Comparison of ENCODE assay signal across 8 mouse cellular contexts in genomic region chr8:78820673-78821310, GRCm38 (mm10). TPM values are rescaled to one million over a fixed set of nuclear protein-coding genes. Genes with fewer than 3 reads are reported as not detected.
DNase-seq lines count a peak whose midpoint lies in the region; ATAC-seq and TF ChIP-seq lines count a peak whose summit lies in the region.

Lsm6 (minus strand) TSS chr8:78821140.

- TF ChIP-seq CTCF in kidney, postnatal 0 days (IDR thresholded peaks at IDR 0.05; ENCODE audit: low read depth): no peak

- peaks cover 16% of the 10 kb centered on the region for H3K4me1 ChIP-seq in heart, embryonic 12.5 days (replicated peaks)
- no peaks in the 10 kb centered on the region for H3K4me1 ChIP-seq in kidney, postnatal 0 days (replicated peaks; ENCODE audit: insufficient read depth, low read length)
- 0 out of 2 replicates have a peak, but pooled peaks cover 2% of the 10 kb centered on the region for H3K4me1 ChIP-seq in liver, embryonic 11.5 days (replicated peaks; ENCODE audit: control insufficient read depth, insufficient read depth, low read length)
- peaks cover 25% of the 10 kb centered on the region; the same call in 1 of the 2 replicates for H3K4me1 ChIP-seq in stomach, embryonic 14.5 days (ENCODE audit: control insufficient read depth, insufficient read depth, low read length)

- peaks cover 15% of the 10 kb centered on the region for H3K36me3 ChIP-seq in heart, embryonic 12.5 days
- no peaks in the 10 kb centered on the region for H3K36me3 ChIP-seq in kidney, postnatal 0 days (ENCODE audit: insufficient read depth, low read length)
- no peaks in the 10 kb centered on the region for H3K36me3 ChIP-seq in liver, embryonic 11.5 days (ENCODE audit: control insufficient read depth, insufficient read depth, low read length)
- H3K36me3 ChIP-seq in stomach, embryonic 14.5 days (ENCODE audit: control insufficient read depth, insufficient read depth, low read length): no peaks in the 10 kb centered on the region; the same call in none of the 2 replicates

- peak within 1 kb of the TSS; percentile 76 for H3K4me2 ChIP-seq in heart, embryonic 12.5 days
- peak within 1 kb of the TSS; percentile 62 for H3K4me2 ChIP-seq in kidney, postnatal 0 days (ENCODE audit: low read length)
- H3K4me2 ChIP-seq in liver, embryonic 11.5 days: peak within 1 kb of the TSS; percentile 79
- H3K4me2 ChIP-seq in stomach, embryonic 14.5 days (replicated peaks; ENCODE audit: low read depth, low read length): peak within 1 kb of the TSS; percentile 59

- no peaks in the 10 kb centered on the region for H3K9me3 ChIP-seq in heart, embryonic 12.5 days (replicated peaks)
- no peaks in the 10 kb centered on the region for H3K9me3 ChIP-seq in kidney, postnatal 0 days (replicated peaks; ENCODE audit: low read length)
- no peaks in the 10 kb centered on the region for H3K9me3 ChIP-seq in liver, embryonic 11.5 days (ENCODE audit: control insufficient read depth, low read length)
- no peaks in the 10 kb centered on the region for H3K9me3 ChIP-seq in stomach, embryonic 14.5 days (ENCODE audit: control insufficient read depth, low read depth, low read length)

- under 1% methylated on average over 70 of the region's 70 CpGs for WGBS in heart, embryonic 12.5 days
- under 1% methylated on average over 60 of the region's 70 CpGs for WGBS in kidney, postnatal 0 days
- under 1% methylated on average over 49 of the region's 70 CpGs for WGBS in liver, embryonic 11.5 days
- WGBS in stomach, embryonic 14.5 days: under 1% methylated on average over 59 of the region's 70 CpGs

- peak within 1 kb of the TSS; percentile 91 for H3K4me3 ChIP-seq in heart, embryonic 12.5 days
- H3K4me3 ChIP-seq in kidney, postnatal 0 days (replicated peaks; ENCODE audit: low read depth, low read length): peak within 1 kb of the TSS; percentile 83
- peak within 1 kb of the TSS; percentile 79 for H3K4me3 ChIP-seq in liver, embryonic 11.5 days (ENCODE audit: low read depth, low read length)
- H3K4me3 ChIP-seq in stomach, embryonic 14.5 days (ENCODE audit: low read depth, low read length): peak within 1 kb of the TSS; percentile 68

- no peaks in the 10 kb centered on the region for H3K27me3 ChIP-seq in heart, embryonic 12.5 days (replicated peaks)
- H3K27me3 ChIP-seq in kidney, postnatal 0 days (ENCODE audit: insufficient read depth, low read length): no peaks in the 10 kb centered on the region
- no peaks in the 10 kb centered on the region for H3K27me3 ChIP-seq in liver, embryonic 11.5 days (replicated peaks; ENCODE audit: control insufficient read depth, insufficient read depth, low read length)
- H3K27me3 ChIP-seq in stomach, embryonic 14.5 days (ENCODE audit: control insufficient read depth, insufficient read depth, low read length): no peaks in the 10 kb centered on the region

- peak; percentile 88 for ATAC-seq in erythroid progenitor cell, adult 5-6 weeks (replicated peaks; ENCODE audit: low FRiP score, poor library complexity, severe bottlenecking)
- peak; percentile 92 for ATAC-seq in heart, embryonic 12.5 days (ENCODE audit: insufficient number of reproducible peaks, low FRiP score)
- peak; percentile 91 for ATAC-seq in kidney, postnatal 0 days (replicated peaks; ENCODE audit: low FRiP score, low read depth)
- peak; percentile 93 for ATAC-seq in liver, embryonic 11.5 days (replicated peaks; ENCODE audit: low FRiP score)
- peak; percentile 88 for ATAC-seq in stomach, embryonic 14.5 days (ENCODE audit: insufficient number of reproducible peaks, insufficient read depth, low FRiP score, low read depth)

- DNase-seq in CD4-positive helper T cell, adult 2 months (ENCODE audit: low read depth, low spot score): peak; percentile 97
- DNase-seq in brain, embryonic 18.5 days (ENCODE audit: low read depth, low spot score): peak; percentile 92
- peak; percentile 96 for DNase-seq in kidney, postnatal 0 days (ENCODE audit: low spot score)
- DNase-seq in liver, embryonic 11.5 days (ENCODE audit: low spot score): peak; percentile 98
- DNase-seq in naive thymus-derived CD4-positive, alpha-beta T cell, adult 2 months (ENCODE audit: low read depth): peak; percentile 98

- H3K27ac ChIP-seq in heart, embryonic 12.5 days (ENCODE audit: poor library complexity, severe bottlenecking): peak within 1 kb of the TSS; percentile 98
- H3K27ac ChIP-seq in kidney, postnatal 0 days: peak within 1 kb of the TSS; percentile 97
- H3K27ac ChIP-seq in liver, embryonic 11.5 days (ENCODE audit: low read depth, low read length): peak within 1 kb of the TSS; percentile 94
- H3K27ac ChIP-seq in stomach, embryonic 14.5 days (ENCODE audit: low read length): peak within 1 kb of the TSS; percentile 96

- peak within 1 kb of the TSS; percentile 91 for H3K9ac ChIP-seq in heart, embryonic 12.5 days
- H3K9ac ChIP-seq in kidney, postnatal 0 days (ENCODE audit: low read depth, low read length): peak within 1 kb of the TSS; percentile 87
- peak within 1 kb of the TSS; percentile 92 for H3K9ac ChIP-seq in liver, embryonic 11.5 days (ENCODE audit: low read depth, low read length)
- H3K9ac ChIP-seq in stomach, embryonic 14.5 days (replicated peaks; ENCODE audit: low read depth, low read length): peak within 1 kb of the TSS; percentile 79

RNA-seq across cellular contexts. Expression of gene Lsm6, which starts in this region (rescaled TPM):
- 80.5 and 136 TPM in 2 replicates for total RNA-seq in erythroid progenitor cell, adult 5-6 weeks (2015; ENCODE audit: low replicate concordance)
- 29.4 and 120 TPM in 2 replicates for total RNA-seq in erythroid progenitor cell, adult 5-6 weeks (2017; ENCODE audit: low replicate concordance)
- polyA plus RNA-seq in heart, embryonic 12.5 days (2016; fragmentation: Nextera tagmentation; extraction: Ambion mirVana): 166 TPM in 2 replicates
- 159 and 165 TPM in 2 replicates for polyA plus RNA-seq in kidney, postnatal 0 days (2015; fragmentation: Nextera tagmentation; extraction: Ambion mirVana)
- 189 and 224 TPM in 2 replicates for polyA plus RNA-seq in liver, embryonic 11.5 days (2014; fragmentation: Nextera tagmentation; extraction: Ambion mirVana)
- 231 and 260 TPM in 2 replicates for polyA plus RNA-seq in stomach, embryonic 14.5 days (2014; fragmentation: Nextera tagmentation; extraction: Ambion mirVana)

Comparison
In these comparisons a context has a peak if more than half of its experiments do, and no peak if none do; other contexts are left out.
1. Peak in every context shown above with its lines: DNase-seq, ATAC-seq, H3K4me3 ChIP-seq and H3K27ac ChIP-seq.